Mouse (Mus musculus): ENCODE data around the gene Slc4a1. TPM values are rescaled to one million over a fixed set of nuclear protein-coding genes. Genes with fewer than 3 reads are reported as not detected.

The Slc4a1 gene
- total and polyA plus RNA-seq, 2 experiments from 2014 or later = 0.48 to 0.84 TPM

- DNase-seq (ENCODE audit: low spot score) = no peak
- H3K4me3 ChIP-seq (ENCODE audit: low read length) = no peak overlapping the region
- no peak overlapping the region for H3K4me2 ChIP-seq (ENCODE audit: low read depth, low read length)
- TF ChIP-seq CTCF (IDR thresholded peaks at IDR 0.05; ENCODE audit: low read depth) = no peak
- no peaks in the 10 kb centered on the region for H3K27me3 ChIP-seq (ENCODE audit: insufficient read depth, low read length)
- no peaks in the 10 kb centered on the region for H3K36me3 ChIP-seq (ENCODE audit: insufficient read depth, low read length)
- H3K9me3 ChIP-seq (ENCODE audit: low read length) = no peaks in the 10 kb centered on the region
- 82% methylated on average over 1 of the region's 1 CpGs for WGBS
- no peak overlapping the region for H3K9ac ChIP-seq (replicated peaks; ENCODE audit: low read length)
- peaks cover 8% of the 10 kb centered on the region; the same call in 1 of the 2 replicates for H3K4me1 ChIP-seq (ENCODE audit: insufficient read depth, low read length)
- no peak for ATAC-seq
- no peak overlapping the region for H3K27ac ChIP-seq
Observed at GRCm38 (mm10) chr11:102336191-102336590, 29.8 kb downstream of the Slc4a1 start.

GRCm38 (mm10) chr11:102334973-102335700 is 30.9 kb downstream of the Slc4a1 start:
- Histone ChIP-seq H3K27ac (peak overlapping the region; percentile 16; the same call in 1 of the 2 replicates), H3K9me3 (ENCODE audit: low read length) (no peaks in the 10 kb centered on the region), H3K36me3 (ENCODE audit: insufficient read depth, low read length) (no peaks in the 10 kb centered on the region), H3K9ac (replicated peaks; ENCODE audit: low read length) (no peak overlapping the region), H3K4me3 (ENCODE audit: low read length) (no peak overlapping the region), H3K4me2 (ENCODE audit: low read depth, low read length) (peak overlapping the region; percentile 3; the same call in 1 of the 2 replicates), H3K4me1 (ENCODE audit: insufficient read depth, low read length) (peaks cover 8% of the 10 kb centered on the region; the same call in 1 of the 2 replicates), H3K27me3 (ENCODE audit: insufficient read depth, low read length) (no peaks in the 10 kb centered on the region)
- WGBS = 20% methylated on average over 9 of the region's 9 CpGs
- ATAC-seq (peak; percentile 49; the same call in 1 of the 2 replicates), DNase-seq (ENCODE audit: low spot score) (peak; percentile 59)
- no peak for TF ChIP-seq CTCF (IDR thresholded peaks at IDR 0.05; ENCODE audit: low read depth)

DNA sequence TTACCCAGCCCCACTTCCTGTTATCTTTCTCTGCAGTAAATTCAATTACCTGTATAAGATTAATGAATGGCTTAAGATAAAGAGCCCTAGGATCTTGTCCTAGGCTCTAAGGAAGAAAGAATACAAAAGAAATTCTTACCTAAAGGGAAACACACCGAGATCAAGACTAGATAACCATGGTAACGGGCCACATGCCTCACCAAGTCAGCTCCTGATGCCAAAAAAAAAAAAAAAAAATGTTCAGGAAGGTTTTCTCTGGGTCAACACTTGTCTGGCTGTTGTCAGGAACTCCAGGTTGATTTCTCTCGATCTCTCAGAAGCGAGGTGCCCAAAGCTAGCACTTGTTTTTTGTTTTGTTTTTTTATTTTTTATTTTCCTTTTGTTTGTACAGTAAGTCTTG is 32.0 kb downstream of the Slc4a1 start:
- peaks cover 8% of the 10 kb centered on the region; the same call in 1 of the 2 replicates for H3K4me1 ChIP-seq (ENCODE audit: insufficient read depth, low read length)
- no peak overlapping the region for H3K4me3 ChIP-seq (ENCODE audit: low read length)
- 49% methylated on average over 4 of the region's 4 CpGs for WGBS
- no peaks in the 10 kb centered on the region for H3K27me3 ChIP-seq (ENCODE audit: insufficient read depth, low read length)
- H3K4me2 ChIP-seq (ENCODE audit: low read depth, low read length) = no peak overlapping the region
- TF ChIP-seq CTCF (IDR thresholded peaks at IDR 0.05; ENCODE audit: low read depth) = no peak
- no peak for ATAC-seq
- no peaks in the 10 kb centered on the region for H3K36me3 ChIP-seq (ENCODE audit: insufficient read depth, low read length)
- no peak overlapping the region for H3K9ac ChIP-seq (replicated peaks; ENCODE audit: low read length)
- H3K27ac ChIP-seq = no peak overlapping the region
- no peaks in the 10 kb centered on the region for H3K9me3 ChIP-seq (ENCODE audit: low read length)
- DNase-seq (ENCODE audit: low spot score) = no peak

DNA sequence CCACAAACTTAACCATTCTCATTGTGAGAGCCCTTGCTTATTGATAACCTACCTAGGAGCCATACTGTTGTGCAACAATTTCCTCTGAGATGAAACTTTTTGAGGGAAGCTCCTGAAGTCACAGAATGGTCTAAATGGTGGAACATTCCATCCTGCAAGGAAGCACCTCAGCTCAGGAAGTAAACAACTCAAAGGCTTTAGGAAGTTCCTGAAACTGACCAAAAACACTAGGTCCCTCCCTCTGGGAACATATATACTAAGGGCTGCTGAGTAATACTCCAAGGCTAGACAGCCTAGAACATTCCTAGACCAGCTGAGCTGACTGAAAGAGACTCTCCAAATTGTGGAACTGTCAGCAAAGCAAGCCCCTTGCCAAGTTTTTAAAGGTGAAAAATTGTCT is 32.9 kb downstream of the Slc4a1 start:
- Histone ChIP-seq H3K4me3 (ENCODE audit: low read length) (no peak overlapping the region), H3K4me1 (ENCODE audit: insufficient read depth, low read length) (peaks cover 7% of the 10 kb centered on the region; the same call in 1 of the 2 replicates), H3K27me3 (ENCODE audit: insufficient read depth, low read length) (no peaks in the 10 kb centered on the region), H3K9me3 (ENCODE audit: low read length) (no peaks in the 10 kb centered on the region), H3K9ac (replicated peaks; ENCODE audit: low read length) (no peak overlapping the region), H3K27ac (no peak overlapping the region), H3K4me2 (ENCODE audit: low read depth, low read length) (no peak overlapping the region), H3K36me3 (ENCODE audit: insufficient read depth, low read length) (no peaks in the 10 kb centered on the region)
- TF ChIP-seq CTCF (IDR thresholded peaks at IDR 0.05; ENCODE audit: low read depth) = no peak
- ATAC-seq (no peak), DNase-seq (ENCODE audit: low spot score) (no peak)

DNA sequence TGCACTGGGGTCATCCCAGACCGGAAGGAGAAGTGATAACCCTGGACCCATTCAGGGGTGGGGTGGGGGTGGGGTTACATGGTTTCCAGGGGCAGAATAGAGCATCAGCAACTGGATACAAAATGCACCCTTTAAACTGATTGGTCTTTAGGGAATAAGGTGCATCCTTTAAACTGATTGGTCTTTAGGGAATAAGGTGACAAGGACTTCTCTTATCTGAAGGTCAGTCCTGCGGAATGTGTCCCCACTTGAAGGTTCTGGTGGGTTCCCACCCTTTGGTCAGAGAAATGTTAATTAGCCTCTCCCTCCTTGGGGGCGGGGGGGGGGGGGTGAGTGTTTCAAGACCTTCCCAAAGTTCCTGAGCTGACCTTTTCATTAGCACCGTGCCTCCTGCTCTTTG is 34.2 kb downstream of the Slc4a1 start:
- DNase-seq (ENCODE audit: low spot score) (no peak), ATAC-seq (no peak)
- Histone ChIP-seq H3K27ac (no peak overlapping the region), H3K4me3 (ENCODE audit: low read length) (no peak overlapping the region), H3K27me3 (ENCODE audit: insufficient read depth, low read length) (no peaks in the 10 kb centered on the region), H3K36me3 (ENCODE audit: insufficient read depth, low read length) (no peaks in the 10 kb centered on the region), H3K4me2 (ENCODE audit: low read depth, low read length) (no peak overlapping the region), H3K9me3 (ENCODE audit: low read length) (no peaks in the 10 kb centered on the region), H3K9ac (replicated peaks; ENCODE audit: low read length) (no peak overlapping the region), H3K4me1 (ENCODE audit: insufficient read depth, low read length) (peaks cover 5% of the 10 kb centered on the region; the same call in 1 of the 2 replicates)
- no peak for TF ChIP-seq CTCF (IDR thresholded peaks at IDR 0.05; ENCODE audit: low read depth)
- WGBS = 47% methylated on average over 4 of the region's 4 CpGs

DNA sequence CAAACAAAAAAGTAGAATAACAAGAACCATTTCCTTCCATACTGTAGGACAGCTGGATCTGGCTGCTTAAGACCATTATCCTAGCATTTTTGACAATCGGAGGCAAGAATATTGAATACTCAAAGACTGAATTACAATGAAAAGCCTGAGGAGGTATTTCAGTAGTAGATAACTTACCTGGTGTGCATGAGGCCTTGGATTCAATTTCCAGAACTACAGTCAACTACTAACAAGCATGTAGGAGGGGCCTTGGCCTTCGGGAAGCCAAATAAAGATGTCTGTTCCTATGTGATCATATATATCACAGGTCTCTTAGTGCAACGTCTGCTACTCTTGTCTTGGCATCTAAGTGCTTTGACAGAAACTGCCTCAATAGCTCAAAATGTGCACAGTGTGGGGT is 36.0 kb downstream of the Slc4a1 start:
- TF ChIP-seq CTCF (IDR thresholded peaks at IDR 0.05; ENCODE audit: low read depth) = no peak
- Histone ChIP-seq H3K4me2 (ENCODE audit: low read depth, low read length) (no peak overlapping the region), H3K4me3 (ENCODE audit: low read length) (no peak overlapping the region), H3K4me1 (ENCODE audit: insufficient read depth, low read length) (peaks cover 2% of the 10 kb centered on the region; the same call in 1 of the 2 replicates), H3K27me3 (ENCODE audit: insufficient read depth, low read length) (no peaks in the 10 kb centered on the region), H3K27ac (no peak overlapping the region), H3K9me3 (ENCODE audit: low read length) (no peaks in the 10 kb centered on the region), H3K36me3 (ENCODE audit: insufficient read depth, low read length) (no peaks in the 10 kb centered on the region), H3K9ac (replicated peaks; ENCODE audit: low read length) (no peak overlapping the region)
- no peak for DNase-seq (ENCODE audit: low spot score)
- ATAC-seq = no peak
- WGBS = 78% methylated on average over 3 of the region's 3 CpGs

DNA sequence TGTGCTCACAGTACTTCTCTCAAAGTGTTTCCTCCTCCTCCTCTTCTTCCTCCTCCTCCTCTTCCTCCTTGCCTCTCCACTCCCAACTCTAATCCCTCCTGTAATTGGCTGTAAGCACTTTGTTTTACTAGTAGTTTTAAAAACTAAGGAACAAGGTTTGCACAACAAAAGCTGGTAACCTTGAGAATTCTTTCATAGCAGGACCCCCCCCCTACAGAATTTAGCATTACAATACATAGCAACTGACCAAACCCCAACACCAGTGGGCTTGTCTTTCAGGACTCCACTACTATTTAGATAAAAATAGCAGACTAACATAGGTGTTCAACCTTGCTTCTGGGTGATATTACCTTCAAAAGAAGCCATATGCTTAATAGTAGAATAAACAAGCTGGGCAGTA is 36.5 kb downstream of the Slc4a1 start:
- ATAC-seq = no peak
- Histone ChIP-seq H3K4me1 (ENCODE audit: insufficient read depth, low read length) (no peaks in the 10 kb centered on the region), H3K27ac (no peak overlapping the region), H3K36me3 (ENCODE audit: insufficient read depth, low read length) (no peaks in the 10 kb centered on the region), H3K4me3 (ENCODE audit: low read length) (no peak overlapping the region), H3K27me3 (ENCODE audit: insufficient read depth, low read length) (no peaks in the 10 kb centered on the region), H3K9me3 (ENCODE audit: low read length) (no peaks in the 10 kb centered on the region), H3K4me2 (ENCODE audit: low read depth, low read length) (no peak overlapping the region), H3K9ac (replicated peaks; ENCODE audit: low read length) (no peak overlapping the region)
- no peak for DNase-seq (ENCODE audit: low spot score)
- TF ChIP-seq CTCF (IDR thresholded peaks at IDR 0.05; ENCODE audit: low read depth) = no peak

Data from hindbrain, postnatal 0 days (tissue).